Mouse (Mus musculus): ENCODE data around the gene Proz. TPM values are rescaled to one million over a fixed set of nuclear protein-coding genes. Genes with fewer than 3 reads are reported as not detected.
A peak's percentile ranks its signal among the peaks of the same experiment; 100 is the strongest.

The Proz gene
- total and polyA plus RNA-seq, 3 experiments: not detected

GRCm38 (mm10) chr8:13036346-13036812, 24.3 kb upstream of the Proz start:
- TF ChIP-seq POLR2A (IDR thresholded peaks at IDR 0.05; ENCODE audit: insufficient read depth, low read depth, low read length) (no peak), CTCF (IDR thresholded peaks at IDR 0.05) (no peak), EP300 (IDR thresholded peaks at IDR 0.05; ENCODE audit: insufficient read depth, low read depth, low read length) (no peak)
- Histone ChIP-seq H3K79me2 (replicated peaks; ENCODE audit: control insufficient read depth, insufficient read depth, low read length) (no peaks in the 10 kb centered on the region), H3K36me3 (ENCODE audit: control insufficient read depth, insufficient read depth, low read length) (no peaks in the 10 kb centered on the region), H3K27me3 (ENCODE audit: control insufficient read depth, insufficient read depth, low read length) (no peaks in the 10 kb centered on the region), H3K27ac (no peak overlapping the region), H3K4me3 (no peak overlapping the region), H3K4me1 (ENCODE audit: control insufficient read depth, insufficient read depth, low read length) (no peaks in the 10 kb centered on the region; the same call in 1 of the 2 replicates), H3K9ac (ENCODE audit: low read depth, low read length) (no peak overlapping the region)
- intact Hi-C loops (cut with DNase I): loop anchor here (5.0 kb wide), 1 partner anchor 149 kb away; no protein-coding TSS in a partner anchor
- WGBS: 51% methylated on average over 10 of the region's 10 CpGs
- peak in 1 of 2 experiments; percentile 24 for DNase-seq

GRCm38 (mm10) chr8:13037015-13037414, 23.7 kb upstream of the Proz start, which contains the start of gene F10:
Gene F10, plus strand, starts transcription at chr8:13037308.
- H3K4me1 ChIP-seq (ENCODE audit: control insufficient read depth, insufficient read depth, low read length): no peaks in the 10 kb centered on the region; the same call in 1 of the 2 replicates
- no peaks in the 10 kb centered on the region for H3K79me2 ChIP-seq (replicated peaks; ENCODE audit: control insufficient read depth, insufficient read depth, low read length)
- no peak within 1 kb of the TSS for H3K9ac ChIP-seq (ENCODE audit: low read depth, low read length)
- no peak within 1 kb of the TSS for H3K4me3 ChIP-seq
- no peaks in the 10 kb centered on the region for H3K27me3 ChIP-seq (ENCODE audit: control insufficient read depth, insufficient read depth, low read length)
- H3K36me3 ChIP-seq (ENCODE audit: control insufficient read depth, insufficient read depth, low read length): no peaks in the 10 kb centered on the region
- peak in 1 of 2 experiments; percentile 13 for DNase-seq
- no peak within 1 kb of the TSS for H3K27ac ChIP-seq
- TF ChIP-seq CTCF (IDR thresholded peaks at IDR 0.05): no peak
- no peak for TF ChIP-seq EP300 (IDR thresholded peaks at IDR 0.05; ENCODE audit: insufficient read depth, low read depth, low read length)
- TF ChIP-seq POLR2A (IDR thresholded peaks at IDR 0.05; ENCODE audit: insufficient read depth, low read depth, low read length): no peak
- intact Hi-C loops (cut with DNase I): loop anchor here (5.0 kb wide), 1 partner anchor 150 kb away; no protein-coding TSS in a partner anchor
- 57% methylated on average over 7 of the region's 7 CpGs for WGBS

- Histone ChIP-seq H3K9ac (ENCODE audit: low read depth, low read length) (no peak overlapping the region), H3K36me3 (ENCODE audit: control insufficient read depth, insufficient read depth, low read length) (no peaks in the 10 kb centered on the region), H3K4me3 (no peak overlapping the region), H3K27ac (no peak overlapping the region), H3K4me1 (ENCODE audit: control insufficient read depth, insufficient read depth, low read length) (no peaks in the 10 kb centered on the region; the same call in 1 of the 2 replicates), H3K79me2 (replicated peaks; ENCODE audit: control insufficient read depth, insufficient read depth, low read length) (no peaks in the 10 kb centered on the region), H3K27me3 (ENCODE audit: control insufficient read depth, insufficient read depth, low read length) (no peaks in the 10 kb centered on the region)
- WGBS: 31% methylated on average over 5 of the region's 5 CpGs
- intact Hi-C loops (cut with DNase I): loop anchor here (5.0 kb wide), 1 partner anchor 150 kb away; no protein-coding TSS in a partner anchor
- TF ChIP-seq CTCF (IDR thresholded peaks at IDR 0.05): no peak
- no peak for TF ChIP-seq POLR2A (IDR thresholded peaks at IDR 0.05; ENCODE audit: insufficient read depth, low read depth, low read length)
- no peak for TF ChIP-seq EP300 (IDR thresholded peaks at IDR 0.05; ENCODE audit: insufficient read depth, low read depth, low read length)
- DNase-seq: no peak
Observed at GRCm38 (mm10) chr8:13037569-13037968, 23.1 kb upstream of the Proz start.

GRCm38 (mm10) chr8:13039054-13039453, 21.7 kb upstream of the Proz start:
- TF ChIP-seq EP300 (IDR thresholded peaks at IDR 0.05; ENCODE audit: insufficient read depth, low read depth, low read length) (no peak), POLR2A (IDR thresholded peaks at IDR 0.05; ENCODE audit: insufficient read depth, low read depth, low read length) (no peak), CTCF (IDR thresholded peaks at IDR 0.05) (no peak)
- no peak for DNase-seq
- 75% methylated on average over 6 of the region's 6 CpGs for WGBS

GRCm38 (mm10) chr8:13041459-13041858, 19.3 kb upstream of the Proz start:
- DNase-seq: no peak
- WGBS: 84% methylated on average over 4 of the region's 4 CpGs
- TF ChIP-seq CTCF (IDR thresholded peaks at IDR 0.05): no peak
- TF ChIP-seq EP300 (IDR thresholded peaks at IDR 0.05; ENCODE audit: insufficient read depth, low read depth, low read length): no peak
- no peak for TF ChIP-seq POLR2A (IDR thresholded peaks at IDR 0.05; ENCODE audit: insufficient read depth, low read depth, low read length)
- H3K4me3 ChIP-seq: no peak overlapping the region
- no peaks in the 10 kb centered on the region; the same call in 1 of the 2 replicates for H3K4me1 ChIP-seq (ENCODE audit: control insufficient read depth, insufficient read depth, low read length)
- H3K27ac ChIP-seq: no peak overlapping the region
- no peaks in the 10 kb centered on the region for H3K36me3 ChIP-seq (ENCODE audit: control insufficient read depth, insufficient read depth, low read length)
- intact Hi-C loops (cut with DNase I): no loop called here
- H3K27me3 ChIP-seq (ENCODE audit: control insufficient read depth, insufficient read depth, low read length): no peaks in the 10 kb centered on the region
- no peaks in the 10 kb centered on the region for H3K79me2 ChIP-seq (replicated peaks; ENCODE audit: control insufficient read depth, insufficient read depth, low read length)
- no peak overlapping the region for H3K9ac ChIP-seq (ENCODE audit: low read depth, low read length)

More at GRCm38 (mm10) chr8:13039054-13039453, 21.7 kb upstream of the Proz start:
- no peaks in the 10 kb centered on the region; the same call in 1 of the 2 replicates for H3K4me1 ChIP-seq (ENCODE audit: control insufficient read depth, insufficient read depth, low read length)
- H3K4me3 ChIP-seq: no peak overlapping the region
- H3K27me3 ChIP-seq (ENCODE audit: control insufficient read depth, insufficient read depth, low read length): no peaks in the 10 kb centered on the region
- intact Hi-C loops (cut with DNase I): loop anchor here (5.0 kb wide), 1 partner anchor 152 kb away; no protein-coding TSS in a partner anchor
- no peaks in the 10 kb centered on the region for H3K79me2 ChIP-seq (replicated peaks; ENCODE audit: control insufficient read depth, insufficient read depth, low read length)
- no peak overlapping the region for H3K27ac ChIP-seq
- no peaks in the 10 kb centered on the region for H3K36me3 ChIP-seq (ENCODE audit: control insufficient read depth, insufficient read depth, low read length)
- H3K9ac ChIP-seq (ENCODE audit: low read depth, low read length): no peak overlapping the region

- H3K9ac ChIP-seq (ENCODE audit: low read depth, low read length): no peak overlapping the region
- no peaks in the 10 kb centered on the region for H3K27me3 ChIP-seq (ENCODE audit: control insufficient read depth, insufficient read depth, low read length)
- H3K4me1 ChIP-seq (ENCODE audit: control insufficient read depth, insufficient read depth, low read length): no peaks in the 10 kb centered on the region
- whole genome bisulfite sequencing: 53% methylated on average over 5 of the region's 5 CpGs
- intact Hi-C loops (cut with DNase I): no loop called here
- TF ChIP-seq CTCF (IDR thresholded peaks at IDR 0.05) (no peak), POLR2A (IDR thresholded peaks at IDR 0.05; ENCODE audit: insufficient read depth, low read depth, low read length) (no peak), EP300 (IDR thresholded peaks at IDR 0.05; ENCODE audit: insufficient read depth, low read depth, low read length) (no peak)
- H3K4me3 ChIP-seq: no peak overlapping the region
- no peaks in the 10 kb centered on the region for H3K36me3 ChIP-seq (ENCODE audit: control insufficient read depth, insufficient read depth, low read length)
- H3K27ac ChIP-seq: no peak overlapping the region
- no peak for DNase-seq
- H3K79me2 ChIP-seq (replicated peaks; ENCODE audit: control insufficient read depth, insufficient read depth, low read length): no peaks in the 10 kb centered on the region
Observed at GRCm38 (mm10) chr8:13047652-13048051, 13.1 kb upstream of the Proz start.

Data from heart, adult 2 months (tissue).